Mouse (Mus musculus) lung, postnatal 0 days (tissue): Measurements from ENCODE around the gene Preb. TPM values are rescaled to one million over a fixed set of nuclear protein-coding genes. Genes with fewer than 3 reads are reported as not detected.

Source experiments
- ATAC-seq: fragments of 200-750 bp; cut with Nextera tagmentation; 2 replicates; pipeline ENCODE4 v1.8.0; 2017; ENCODE audit warnings: moderate library complexity
- DNase-seq: peaks from one replicate; pipeline ENCODE4 v3.0.0-alpha.2; 2016; ENCODE audit warnings: low spot score
- H3K27ac ChIP-seq: fragments of 300-500 bp; sonication (generic); 2 replicates; pipeline ENCODE4 v1.5.1; 2014; ENCODE audit warnings: antibody characterized with exemption, mild to moderate bottlenecking, low read length, mixed read lengths
- H3K27me3 ChIP-seq: fragments of 300-500 bp; sonication (generic); replicated peaks from 2 replicates; pipeline ENCODE4 v1.6.1; 2014; ENCODE audit warnings: low read length, mixed read lengths; ENCODE audit not compliant: insufficient read depth
- H3K36me3 ChIP-seq: fragments of 300-500 bp; sonication (generic); 2 replicates; pipeline ENCODE4 v1.6.1; 2014; ENCODE audit warnings: low read length, mixed read lengths; ENCODE audit not compliant: insufficient read depth
- H3K4me1 ChIP-seq: fragments of 300-500 bp; sonication (generic); 2 replicates; pipeline ENCODE4 v1.6.1; 2014; ENCODE audit warnings: antibody characterized with exemption, low read depth, low read length, mixed read lengths; ENCODE audit not compliant: insufficient read depth
- H3K4me2 ChIP-seq: fragments of 300-500 bp; sonication (generic); replicated peaks from 2 replicates; pipeline ENCODE4 v1.6.1; 2014; ENCODE audit warnings: low read depth, mild to moderate bottlenecking, low read length, moderate library complexity, mixed read lengths
- H3K4me3 ChIP-seq: fragments of 300-500 bp; sonication (generic); 2 replicates; pipeline ENCODE4 v1.5.1; 2014; ENCODE audit warnings: low read depth, low read length
- H3K9ac ChIP-seq: fragments of 300-500 bp; sonication (generic); replicated peaks from 2 replicates; pipeline ENCODE4 v1.6.1; 2014; ENCODE audit warnings: low read depth, mild to moderate bottlenecking
- H3K9me3 ChIP-seq: fragments of 300-500 bp; sonication (generic); 2 replicates; pipeline ENCODE4 v1.6.1; 2016; ENCODE audit warnings: low read length, mixed read lengths
- CTCF ChIP-seq: IDR thresholded peaks from 2 replicates; pipeline ENCODE4 v1.5.1; 2016; ENCODE audit warnings: antibody characterized with exemption, mild to moderate bottlenecking
- EP300 ChIP-seq: IDR thresholded peaks from 2 replicates; pipeline ENCODE4 v1.6.1; 2016; ENCODE audit warnings: antibody characterized with exemption, mild to moderate bottlenecking, control low read depth
- whole genome bisulfite sequencing: fragments of 180-500 bp; shearing (Covaris S2); extraction: QIAGEN DNeasy Blood & Tissue Kit; methylation state at CpG from one replicate; pipeline ENCODE4 v1.1.7; 2014; 5-methylcytosine and 5-hydroxymethylcytosine counted together
- polyA plus RNA-seq: library from polyadenylated mRNA; unstranded; fragments of >200 nt; fragmentation: Nextera tagmentation; extraction: Ambion mirVana; gene quantifications from 2 replicates; pipeline ENCODE4 v1.2.1, GENCODE M21; 2015

The Preb gene
- polyA plus RNA-seq, 1 experiment from 2014 or later: 76.5 TPM

DNA sequence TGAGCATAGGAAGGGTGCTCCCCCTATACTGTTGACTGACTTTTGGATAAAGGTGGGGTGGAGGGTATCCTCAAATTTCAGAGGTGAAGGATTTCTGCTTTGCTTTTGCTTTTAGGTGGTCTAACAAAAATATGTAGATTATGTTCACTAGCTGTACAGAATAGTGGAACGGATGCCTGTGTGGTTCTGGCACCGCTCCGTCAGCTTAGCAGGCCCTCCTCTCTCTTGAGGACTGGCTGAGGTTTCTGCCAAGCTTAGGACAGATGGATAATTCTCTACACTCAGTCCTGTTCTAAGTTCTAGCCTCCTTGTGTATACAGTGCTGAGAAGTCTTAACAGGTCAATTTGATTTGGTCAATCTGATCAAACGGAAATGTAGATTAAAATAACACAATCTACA lies 9.7 kb downstream of the Preb start:
- no peaks in the 10 kb centered on the region for H3K27me3 ChIP-seq
- ATAC-seq (no peak), DNase-seq (no peak)
- no peak for TF ChIP-seq EP300
- no peak for TF ChIP-seq CTCF
- peak overlapping the region; percentile 34; the same call in 1 of the 2 replicates for H3K27ac ChIP-seq
- peak overlapping the region; percentile 59 for H3K4me3 ChIP-seq
- 58% methylated on average over 4 of the region's 4 CpGs for WGBS
- H3K4me1 ChIP-seq: peaks cover 3% of the 10 kb centered on the region; the same call in 1 of the 2 replicates
- H3K9me3 ChIP-seq: no peaks in the 10 kb centered on the region
- peak overlapping the region; percentile 89 for H3K4me2 ChIP-seq
- peaks cover 24% of the 10 kb centered on the region for H3K36me3 ChIP-seq
- H3K9ac ChIP-seq: peak overlapping the region; percentile 46

DNA sequence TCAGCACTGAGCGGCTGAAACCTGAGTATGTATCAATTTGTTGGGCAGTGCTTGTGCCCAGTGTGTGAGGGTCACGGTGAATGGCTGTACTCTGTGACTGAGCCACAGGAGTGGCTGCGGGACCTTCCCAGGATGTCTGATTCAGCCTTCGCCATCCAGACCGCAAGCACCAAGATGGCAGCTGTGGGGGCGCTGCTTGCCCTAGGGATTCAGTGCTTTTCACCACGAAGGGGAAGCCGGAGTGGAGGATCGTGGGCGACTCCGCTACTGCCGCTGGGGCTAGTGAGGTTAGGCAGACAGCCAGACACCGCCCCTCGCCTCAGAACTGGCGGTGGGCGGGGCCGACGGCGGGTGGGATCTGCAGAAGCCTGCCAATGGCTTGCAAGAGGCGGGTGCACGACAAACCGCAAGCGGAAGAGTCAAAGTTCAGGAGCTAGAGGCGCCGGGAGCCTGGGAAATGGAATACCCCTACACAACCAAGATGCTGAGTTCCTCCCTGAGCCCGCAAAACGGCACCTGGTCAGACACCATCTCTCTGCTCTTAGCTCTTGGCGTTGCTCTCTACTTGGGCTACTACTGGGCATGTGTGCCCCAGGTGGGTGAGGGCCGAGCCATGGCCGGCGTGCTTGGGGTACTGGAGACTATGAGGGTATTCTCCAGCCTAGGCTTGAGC lies 10.4 kb downstream of the Preb start:
- DNase-seq (peak; percentile 95), ATAC-seq (peak; percentile 89)
- peaks cover 3% of the 10 kb centered on the region; the same call in 1 of the 2 replicates for H3K4me1 ChIP-seq
- H3K9ac ChIP-seq: peak overlapping the region; percentile 46
- H3K27ac ChIP-seq: peak overlapping the region; percentile 34
- TF ChIP-seq EP300: no peak
- TF ChIP-seq CTCF: peak; percentile 35
- no peaks in the 10 kb centered on the region for H3K27me3 ChIP-seq
- H3K4me3 ChIP-seq: peak overlapping the region; percentile 59
- H3K36me3 ChIP-seq: peaks cover 18% of the 10 kb centered on the region
- H3K4me2 ChIP-seq: peak overlapping the region; percentile 89
- no peaks in the 10 kb centered on the region for H3K9me3 ChIP-seq
- WGBS: 0% methylated on average over 31 of the region's 31 CpGs

- H3K4me1 ChIP-seq: peaks cover 3% of the 10 kb centered on the region; the same call in 1 of the 2 replicates
- H3K4me2 ChIP-seq: no peak overlapping the region
- no peaks in the 10 kb centered on the region for H3K27me3 ChIP-seq
- H3K36me3 ChIP-seq: peaks cover 10% of the 10 kb centered on the region; the same call in 1 of the 2 replicates
- 88% methylated on average over 5 of the region's 5 CpGs for WGBS
- TF ChIP-seq EP300: no peak
- no peak for TF ChIP-seq CTCF
- ATAC-seq (no peak), DNase-seq (no peak)
- no peak overlapping the region for H3K27ac ChIP-seq
- no peak overlapping the region for H3K9ac ChIP-seq
- H3K4me3 ChIP-seq: no peak overlapping the region
- H3K9me3 ChIP-seq: no peaks in the 10 kb centered on the region
Observed at GRCm38 (mm10) chr5:30948620-30949019, 11.5 kb downstream of the Preb start.

GRCm38 (mm10) chr5:30944956-30945781 lies 15.0 kb downstream of the Preb start, which contains the start of gene Cgref1:
TSS of gene Cgref1 (minus strand) at chr5:30945591.
- no peak within 1 kb of the TSS for H3K9ac ChIP-seq
- ATAC-seq (peak; percentile 75), DNase-seq (peak; percentile 69)
- no peaks in the 10 kb centered on the region for H3K27me3 ChIP-seq
- H3K4me3 ChIP-seq: peak within 1 kb of the TSS; percentile 21; the same call in 1 of the 2 replicates
- H3K9me3 ChIP-seq: no peaks in the 10 kb centered on the region
- TF ChIP-seq CTCF: peak; percentile 67
- no peak for TF ChIP-seq EP300
- H3K4me1 ChIP-seq: peaks cover 3% of the 10 kb centered on the region; the same call in 1 of the 2 replicates
- H3K4me2 ChIP-seq: peak within 1 kb of the TSS; percentile 59
- WGBS: 6% methylated on average over 44 of the region's 44 CpGs
- H3K27ac ChIP-seq: no peak within 1 kb of the TSS
- H3K36me3 ChIP-seq: no peaks in the 10 kb centered on the region

DNA sequence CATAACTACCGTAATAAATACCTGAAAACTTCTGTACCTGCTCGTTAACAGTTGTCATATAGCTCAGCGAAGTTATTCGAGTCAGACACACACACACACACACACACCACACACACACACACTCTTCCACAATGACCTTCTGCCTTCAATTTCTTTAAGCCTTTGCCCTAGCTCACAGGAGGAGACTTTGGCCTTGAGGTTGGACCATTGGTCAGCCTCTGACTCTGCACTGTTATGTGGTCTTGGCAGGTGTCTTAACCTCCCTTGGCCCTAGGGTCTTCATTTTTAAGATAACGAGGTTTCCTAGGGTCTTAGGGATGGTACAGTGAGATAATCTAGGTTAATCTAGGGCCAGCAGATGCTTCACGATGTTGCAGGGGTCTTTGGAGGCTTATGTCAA lies 15.8 kb downstream of the Preb start:
- DNase-seq (no peak), ATAC-seq (no peak)
- Histone ChIP-seq H3K27me3 (no peaks in the 10 kb centered on the region), H3K9ac (no peak overlapping the region), H3K36me3 (no peaks in the 10 kb centered on the region), H3K27ac (no peak overlapping the region), H3K4me2 (no peak overlapping the region), H3K4me3 (no peak overlapping the region), H3K9me3 (no peaks in the 10 kb centered on the region), H3K4me1 (peaks cover 1% of the 10 kb centered on the region; the same call in 1 of the 2 replicates)
- TF ChIP-seq EP300 (no peak), CTCF (no peak)
- 91% methylated on average over 6 of the region's 6 CpGs for WGBS

GRCm38 (mm10) chr5:30943004-30943403 lies 17.2 kb downstream of the Preb start:
- Histone ChIP-seq H3K27me3 (no peaks in the 10 kb centered on the region), H3K4me1 (no peaks in the 10 kb centered on the region), H3K4me3 (no peak overlapping the region), H3K9ac (no peak overlapping the region), H3K27ac (no peak overlapping the region), H3K36me3 (no peaks in the 10 kb centered on the region), H3K4me2 (no peak overlapping the region), H3K9me3 (no peaks in the 10 kb centered on the region)
- 92% methylated on average over 2 of the region's 2 CpGs for WGBS
- TF ChIP-seq EP300 (no peak), CTCF (peak; percentile 50)
- no peak for ATAC-seq
- DNase-seq: no peak
